In genomic region chr9:15279649-15280490, GRCm38 (mm10) we compare ENCODE assay signal across 8 mouse cellular contexts. TPM values are rescaled to one million over a fixed set of nuclear protein-coding genes. Genes with fewer than 3 reads are reported as not detected.
DNase-seq lines count a peak whose midpoint lies in the region; ATAC-seq and TF ChIP-seq lines count a peak whose summit lies in the region.

Med17 (minus strand) TSS chr9:15279931.

- ATAC-seq in erythroid progenitor cell, adult 5-6 weeks (replicated peaks; ENCODE audit: low FRiP score, poor library complexity, severe bottlenecking) = peak; percentile 99
- peak; percentile 96 for ATAC-seq in heart, embryonic 12.5 days (ENCODE audit: insufficient number of reproducible peaks, low FRiP score)
- peak; percentile 96 for ATAC-seq in kidney, postnatal 0 days (replicated peaks; ENCODE audit: low FRiP score, low read depth)
- peak; percentile 95 for ATAC-seq in liver, embryonic 11.5 days (replicated peaks; ENCODE audit: low FRiP score)
- peak; percentile 97 for ATAC-seq in stomach, embryonic 14.5 days (ENCODE audit: insufficient number of reproducible peaks, insufficient read depth, low FRiP score, low read depth)

- H3K4me3 ChIP-seq in heart, embryonic 12.5 days = peak within 1 kb of the TSS; percentile 99
- peak within 1 kb of the TSS; percentile 93 for H3K4me3 ChIP-seq in kidney, postnatal 0 days (replicated peaks; ENCODE audit: low read depth, low read length)
- peak within 1 kb of the TSS; percentile 95 for H3K4me3 ChIP-seq in liver, embryonic 11.5 days (ENCODE audit: low read depth, low read length)
- H3K4me3 ChIP-seq in stomach, embryonic 14.5 days (ENCODE audit: low read depth, low read length) = peak within 1 kb of the TSS; percentile 98

- peak within 1 kb of the TSS; percentile 79 for H3K27ac ChIP-seq in heart, embryonic 12.5 days (ENCODE audit: poor library complexity, severe bottlenecking)
- peak within 1 kb of the TSS; percentile 95 for H3K27ac ChIP-seq in kidney, postnatal 0 days
- H3K27ac ChIP-seq in liver, embryonic 11.5 days (ENCODE audit: low read depth, low read length) = peak within 1 kb of the TSS; percentile 84
- H3K27ac ChIP-seq in stomach, embryonic 14.5 days (ENCODE audit: low read length) = peak within 1 kb of the TSS; percentile 91

- peak; percentile 94 for DNase-seq in CD4-positive helper T cell, adult 2 months (ENCODE audit: low read depth, low spot score)
- peak; percentile 88 for DNase-seq in brain, embryonic 18.5 days (ENCODE audit: low read depth, low spot score)
- peak; percentile 97 for DNase-seq in kidney, postnatal 0 days (ENCODE audit: low spot score)
- peak; percentile 90 for DNase-seq in liver, embryonic 11.5 days (ENCODE audit: low spot score)
- peak; percentile 94 for DNase-seq in naive thymus-derived CD4-positive, alpha-beta T cell, adult 2 months (ENCODE audit: low read depth)

- no peaks in the 10 kb centered on the region for H3K27me3 ChIP-seq in heart, embryonic 12.5 days (replicated peaks)
- H3K27me3 ChIP-seq in kidney, postnatal 0 days (ENCODE audit: insufficient read depth, low read length) = no peaks in the 10 kb centered on the region
- H3K27me3 ChIP-seq in liver, embryonic 11.5 days (replicated peaks; ENCODE audit: control insufficient read depth, insufficient read depth, low read length) = no peaks in the 10 kb centered on the region
- no peaks in the 10 kb centered on the region for H3K27me3 ChIP-seq in stomach, embryonic 14.5 days (ENCODE audit: control insufficient read depth, insufficient read depth, low read length)

- H3K4me1 ChIP-seq in heart, embryonic 12.5 days (replicated peaks) = peaks cover 21% of the 10 kb centered on the region
- no peaks in the 10 kb centered on the region; the same call in 1 of the 2 replicates for H3K4me1 ChIP-seq in kidney, postnatal 0 days (replicated peaks; ENCODE audit: insufficient read depth, low read length)
- peaks cover 15% of the 10 kb centered on the region for H3K4me1 ChIP-seq in liver, embryonic 11.5 days (replicated peaks; ENCODE audit: control insufficient read depth, insufficient read depth, low read length)
- peaks cover 8% of the 10 kb centered on the region; the same call in 1 of the 2 replicates for H3K4me1 ChIP-seq in stomach, embryonic 14.5 days (ENCODE audit: control insufficient read depth, insufficient read depth, low read length)

- no peaks in the 10 kb centered on the region for H3K9me3 ChIP-seq in heart, embryonic 12.5 days (replicated peaks)
- H3K9me3 ChIP-seq in kidney, postnatal 0 days (replicated peaks; ENCODE audit: low read length) = no peaks in the 10 kb centered on the region
- no peaks in the 10 kb centered on the region for H3K9me3 ChIP-seq in liver, embryonic 11.5 days (ENCODE audit: control insufficient read depth, low read length)
- no peaks in the 10 kb centered on the region for H3K9me3 ChIP-seq in stomach, embryonic 14.5 days (ENCODE audit: control insufficient read depth, low read depth, low read length)

- H3K9ac ChIP-seq in heart, embryonic 12.5 days = peak within 1 kb of the TSS; percentile 98
- peak within 1 kb of the TSS; percentile 92 for H3K9ac ChIP-seq in kidney, postnatal 0 days (ENCODE audit: low read depth, low read length)
- H3K9ac ChIP-seq in liver, embryonic 11.5 days (ENCODE audit: low read depth, low read length) = peak within 1 kb of the TSS; percentile 96
- peak within 1 kb of the TSS; percentile 94 for H3K9ac ChIP-seq in stomach, embryonic 14.5 days (replicated peaks; ENCODE audit: low read depth, low read length)

- peak within 1 kb of the TSS; percentile 74 for H3K4me2 ChIP-seq in heart, embryonic 12.5 days
- peak within 1 kb of the TSS; percentile 77 for H3K4me2 ChIP-seq in kidney, postnatal 0 days (ENCODE audit: low read length)
- H3K4me2 ChIP-seq in liver, embryonic 11.5 days = peak within 1 kb of the TSS; percentile 82
- H3K4me2 ChIP-seq in stomach, embryonic 14.5 days (replicated peaks; ENCODE audit: low read depth, low read length) = peak within 1 kb of the TSS; percentile 76

- no peak for TF ChIP-seq CTCF in kidney, postnatal 0 days (IDR thresholded peaks at IDR 0.05; ENCODE audit: low read depth)

- peaks cover 17% of the 10 kb centered on the region for H3K36me3 ChIP-seq in heart, embryonic 12.5 days
- peaks cover 10% of the 10 kb centered on the region for H3K36me3 ChIP-seq in kidney, postnatal 0 days (ENCODE audit: insufficient read depth, low read length)
- peaks cover 6% of the 10 kb centered on the region for H3K36me3 ChIP-seq in liver, embryonic 11.5 days (ENCODE audit: control insufficient read depth, insufficient read depth, low read length)
- peaks cover 19% of the 10 kb centered on the region for H3K36me3 ChIP-seq in stomach, embryonic 14.5 days (ENCODE audit: control insufficient read depth, insufficient read depth, low read length)

- 1% methylated on average over 57 of the region's 57 CpGs for WGBS in heart, embryonic 12.5 days
- WGBS in kidney, postnatal 0 days = under 1% methylated on average over 57 of the region's 57 CpGs
- 2% methylated on average over 57 of the region's 57 CpGs for WGBS in liver, embryonic 11.5 days
- WGBS in stomach, embryonic 14.5 days = under 1% methylated on average over 57 of the region's 57 CpGs

RNA-seq across cellular contexts. Expression of gene Med17, which starts in this region (rescaled TPM):
- 12.6 and 14.4 TPM in 2 replicates for total RNA-seq in erythroid progenitor cell, adult 5-6 weeks (2015; ENCODE audit: low replicate concordance)
- 12.9 and 16.0 TPM in 2 replicates for total RNA-seq in erythroid progenitor cell, adult 5-6 weeks (2017; ENCODE audit: low replicate concordance)
- 20.6 and 23.6 TPM in 2 replicates for polyA plus RNA-seq in heart, embryonic 12.5 days (2016; fragmentation: Nextera tagmentation; extraction: Ambion mirVana)
- 30.9 and 36.2 TPM in 2 replicates for polyA plus RNA-seq in kidney, postnatal 0 days (2015; fragmentation: Nextera tagmentation; extraction: Ambion mirVana)
- polyA plus RNA-seq in liver, embryonic 11.5 days (2014; fragmentation: Nextera tagmentation; extraction: Ambion mirVana) = 41.9 and 47.3 TPM in 2 replicates
- polyA plus RNA-seq in stomach, embryonic 14.5 days (2014; fragmentation: Nextera tagmentation; extraction: Ambion mirVana) = 39.8 and 43.1 TPM in 2 replicates

Comparison
In these comparisons a context has a peak if more than half of its experiments do, and no peak if none do; other contexts are left out.
1. Peak in every context shown above with its lines: DNase-seq, ATAC-seq, H3K4me3 ChIP-seq and H3K27ac ChIP-seq.